Mouse (Mus musculus): Measurements from ENCODE around the gene Fam117a. TPM values are rescaled to one million over a fixed set of nuclear protein-coding genes. Genes with fewer than 3 reads are reported as not detected.

Gene Fam117a
- polyA plus RNA-seq (2015; fragmentation: Nextera tagmentation; extraction: Ambion mirVana) = 9.9 and 10.1 TPM in 2 replicates

- 0% methylated on average over 13 of the region's 27 CpGs for WGBS
- H3K27me3 ChIP-seq (ENCODE audit: insufficient read depth, low read length) = no peaks in the 10 kb centered on the region
- peak; percentile 99 for ATAC-seq (ENCODE audit: low FRiP score, low TSS enrichment)
These were observed at the start of gene Fam117a for GRCm38 (mm10) chr11:95336568-95337128. TSS of gene Fam117a (plus strand) at chr11:95337018.

GRCm38 (mm10) chr11:95291998-95292397, 44.8 kb upstream of the Fam117a start:
- Histone ChIP-seq H3K4me3 (ENCODE audit: low read length) (no peak overlapping the region), H3K27me3 (ENCODE audit: insufficient read depth, low read length) (no peaks in the 10 kb centered on the region), H3K36me3 (ENCODE audit: insufficient read depth, low read length) (peaks cover 59% of the 10 kb centered on the region), H3K9ac (replicated peaks; ENCODE audit: low read length) (no peak overlapping the region), H3K4me2 (replicated peaks; ENCODE audit: low read depth, low read length) (no peak overlapping the region), H3K27ac (ENCODE audit: low read length) (no peak overlapping the region), H3K4me1 (ENCODE audit: insufficient read depth, low read length) (no peaks in the 10 kb centered on the region), H3K9me3 (ENCODE audit: low read length) (no peaks in the 10 kb centered on the region)
- 77% methylated on average over 4 of the region's 4 CpGs for WGBS
- ATAC-seq (ENCODE audit: low FRiP score, low TSS enrichment) = no peak

More at GRCm38 (mm10) chr11:95336568-95337128, at the start of gene Fam117a:
- Histone ChIP-seq H3K36me3 (ENCODE audit: insufficient read depth, low read length) (no peaks in the 10 kb centered on the region), H3K9me3 (ENCODE audit: low read length) (no peaks in the 10 kb centered on the region), H3K4me1 (ENCODE audit: insufficient read depth, low read length) (peaks cover 35% of the 10 kb centered on the region), H3K4me2 (replicated peaks; ENCODE audit: low read depth, low read length) (peak within 1 kb of the TSS; percentile 81), H3K4me3 (ENCODE audit: low read length) (peak within 1 kb of the TSS; percentile 93), H3K9ac (replicated peaks; ENCODE audit: low read length) (peak within 1 kb of the TSS; percentile 86), H3K27ac (ENCODE audit: low read length) (peak within 1 kb of the TSS; percentile 57)

- no peak overlapping the region for H3K4me2 ChIP-seq (replicated peaks; ENCODE audit: low read depth, low read length)
- ATAC-seq (ENCODE audit: low FRiP score, low TSS enrichment) = no peak
- H3K9ac ChIP-seq (replicated peaks; ENCODE audit: low read length) = no peak overlapping the region
- H3K36me3 ChIP-seq (ENCODE audit: insufficient read depth, low read length) = peaks cover 57% of the 10 kb centered on the region
- H3K27me3 ChIP-seq (ENCODE audit: insufficient read depth, low read length) = no peaks in the 10 kb centered on the region
- H3K4me1 ChIP-seq (ENCODE audit: insufficient read depth, low read length) = no peaks in the 10 kb centered on the region
- H3K4me3 ChIP-seq (ENCODE audit: low read length) = no peak overlapping the region
- 81% methylated on average over 8 of the region's 8 CpGs for WGBS
- H3K27ac ChIP-seq (ENCODE audit: low read length) = no peak overlapping the region
- H3K9me3 ChIP-seq (ENCODE audit: low read length) = no peaks in the 10 kb centered on the region
These were observed 43.7 kb upstream of the Fam117a start for GRCm38 (mm10) chr11:95293017-95293624.

DNA sequence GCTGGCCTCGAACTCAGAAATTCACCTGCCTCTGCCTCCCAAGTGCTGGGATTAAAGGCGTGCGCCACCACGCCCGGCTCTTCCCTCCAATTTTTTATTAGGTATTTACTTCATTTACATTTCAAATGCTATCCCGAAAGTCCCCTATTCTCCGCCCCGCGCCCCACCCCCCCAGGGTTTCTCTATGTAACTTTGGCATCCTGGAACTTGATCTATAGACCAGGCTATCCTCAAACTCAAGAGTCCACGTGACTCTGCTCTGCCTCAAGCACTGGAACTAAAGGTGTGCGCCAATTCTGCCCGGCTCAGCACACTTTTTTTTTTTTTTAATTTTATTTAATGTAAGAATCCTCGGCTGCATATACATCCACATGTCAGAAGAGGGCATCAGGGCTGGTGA, 41.1 kb upstream of the Fam117a start:
- 94% methylated on average over 13 of the region's 13 CpGs for WGBS
- Histone ChIP-seq H3K4me3 (ENCODE audit: low read length) (no peak overlapping the region), H3K36me3 (ENCODE audit: insufficient read depth, low read length) (peaks cover 47% of the 10 kb centered on the region), H3K9ac (replicated peaks; ENCODE audit: low read length) (no peak overlapping the region), H3K27ac (ENCODE audit: low read length) (no peak overlapping the region), H3K27me3 (ENCODE audit: insufficient read depth, low read length) (no peaks in the 10 kb centered on the region), H3K9me3 (ENCODE audit: low read length) (no peaks in the 10 kb centered on the region), H3K4me2 (replicated peaks; ENCODE audit: low read depth, low read length) (no peak overlapping the region), H3K4me1 (ENCODE audit: insufficient read depth, low read length) (no peaks in the 10 kb centered on the region)
- ATAC-seq (ENCODE audit: low FRiP score, low TSS enrichment) = no peak

GRCm38 (mm10) chr11:95298146-95298545, 38.7 kb upstream of the Fam117a start:
- H3K36me3 ChIP-seq (ENCODE audit: insufficient read depth, low read length) = peaks cover 44% of the 10 kb centered on the region
- ATAC-seq (ENCODE audit: low FRiP score, low TSS enrichment) = no peak

GRCm38 (mm10) chr11:95299886-95300285, 36.9 kb upstream of the Fam117a start:
- Histone ChIP-seq H3K9ac (replicated peaks; ENCODE audit: low read length) (no peak overlapping the region), H3K27me3 (ENCODE audit: insufficient read depth, low read length) (no peaks in the 10 kb centered on the region), H3K27ac (ENCODE audit: low read length) (no peak overlapping the region), H3K4me3 (ENCODE audit: low read length) (no peak overlapping the region), H3K4me1 (ENCODE audit: insufficient read depth, low read length) (no peaks in the 10 kb centered on the region), H3K4me2 (replicated peaks; ENCODE audit: low read depth, low read length) (no peak overlapping the region), H3K36me3 (ENCODE audit: insufficient read depth, low read length) (peaks cover 38% of the 10 kb centered on the region), H3K9me3 (ENCODE audit: low read length) (no peaks in the 10 kb centered on the region)
- ATAC-seq (ENCODE audit: low FRiP score, low TSS enrichment) = no peak
- 94% methylated on average over 12 of the region's 12 CpGs for WGBS

More at GRCm38 (mm10) chr11:95298146-95298545, 38.7 kb upstream of the Fam117a start:
- Histone ChIP-seq H3K27ac (ENCODE audit: low read length) (no peak overlapping the region), H3K4me1 (ENCODE audit: insufficient read depth, low read length) (no peaks in the 10 kb centered on the region), H3K4me3 (ENCODE audit: low read length) (no peak overlapping the region), H3K9ac (replicated peaks; ENCODE audit: low read length) (no peak overlapping the region), H3K9me3 (ENCODE audit: low read length) (no peaks in the 10 kb centered on the region), H3K4me2 (replicated peaks; ENCODE audit: low read depth, low read length) (no peak overlapping the region), H3K27me3 (ENCODE audit: insufficient read depth, low read length) (no peaks in the 10 kb centered on the region)
- WGBS = 12% methylated on average over 2 of the region's 2 CpGs

GRCm38 (mm10) chr11:95301772-95302171, 35.0 kb upstream of the Fam117a start:
- Histone ChIP-seq H3K27me3 (ENCODE audit: insufficient read depth, low read length) (no peaks in the 10 kb centered on the region), H3K4me2 (replicated peaks; ENCODE audit: low read depth, low read length) (no peak overlapping the region), H3K9me3 (ENCODE audit: low read length) (no peaks in the 10 kb centered on the region), H3K4me1 (ENCODE audit: insufficient read depth, low read length) (no peaks in the 10 kb centered on the region), H3K9ac (replicated peaks; ENCODE audit: low read length) (no peak overlapping the region), H3K36me3 (ENCODE audit: insufficient read depth, low read length) (peaks cover 45% of the 10 kb centered on the region), H3K27ac (ENCODE audit: low read length) (no peak overlapping the region), H3K4me3 (ENCODE audit: low read length) (no peak overlapping the region)
- no peak for ATAC-seq (ENCODE audit: low FRiP score, low TSS enrichment)
- WGBS = 84% methylated on average over 3 of the region's 3 CpGs

DNA sequence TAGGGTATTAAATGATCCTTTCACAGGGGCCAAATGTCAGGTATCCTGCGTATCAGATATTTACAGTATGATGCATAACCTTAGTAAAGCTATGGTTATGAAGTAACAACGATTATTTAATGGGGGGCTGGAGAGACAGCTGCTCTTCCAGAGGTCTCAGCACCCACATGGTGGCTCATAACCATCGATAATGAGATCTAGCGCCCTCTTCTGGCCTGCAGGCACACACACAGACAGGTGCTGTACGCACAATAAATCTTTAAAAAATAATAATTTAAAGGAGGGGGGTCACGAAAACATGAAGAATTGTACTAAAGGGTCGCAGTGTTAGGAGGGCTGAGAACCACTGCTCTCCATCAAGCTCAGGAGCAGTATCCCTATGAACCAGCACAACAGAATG, 31.2 kb upstream of the Fam117a start:
- H3K9ac ChIP-seq (replicated peaks; ENCODE audit: low read length) = no peak overlapping the region
- H3K27ac ChIP-seq (ENCODE audit: low read length) = no peak overlapping the region
- no peak overlapping the region for H3K4me2 ChIP-seq (replicated peaks; ENCODE audit: low read depth, low read length)
- no peaks in the 10 kb centered on the region for H3K27me3 ChIP-seq (ENCODE audit: insufficient read depth, low read length)
- ATAC-seq (ENCODE audit: low FRiP score, low TSS enrichment) = no peak
- no peaks in the 10 kb centered on the region for H3K9me3 ChIP-seq (ENCODE audit: low read length)
- no peak overlapping the region for H3K4me3 ChIP-seq (ENCODE audit: low read length)
- 90% methylated on average over 7 of the region's 7 CpGs for WGBS
- H3K36me3 ChIP-seq (ENCODE audit: insufficient read depth, low read length) = peaks cover 26% of the 10 kb centered on the region
- H3K4me1 ChIP-seq (ENCODE audit: insufficient read depth, low read length) = peaks cover 9% of the 10 kb centered on the region; the same call in 1 of the 2 replicates

DNA sequence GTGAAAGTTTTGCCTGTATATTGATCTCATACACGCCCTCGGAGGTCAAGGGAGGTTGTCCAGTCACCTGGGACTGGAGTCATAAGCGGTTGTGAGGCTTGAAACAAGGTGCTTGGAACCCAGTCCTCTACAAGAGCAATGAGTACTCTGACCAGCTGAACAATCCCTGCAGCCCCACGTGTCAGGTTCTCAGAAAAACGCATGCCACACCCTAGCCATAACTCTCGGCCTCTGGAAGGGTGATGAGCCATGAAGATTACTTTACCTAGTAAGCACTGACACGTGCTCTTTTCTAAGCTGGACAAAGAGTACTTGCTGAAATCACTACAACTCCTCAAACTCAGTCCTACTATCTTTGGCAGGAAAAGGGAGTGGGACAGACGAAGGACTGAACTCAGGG, 29.3 kb upstream of the Fam117a start:
- H3K36me3 ChIP-seq (ENCODE audit: insufficient read depth, low read length) = peaks cover 16% of the 10 kb centered on the region
- no peak for ATAC-seq (ENCODE audit: low FRiP score, low TSS enrichment)
- H3K4me3 ChIP-seq (ENCODE audit: low read length) = no peak overlapping the region
- WGBS = 58% methylated on average over 8 of the region's 8 CpGs
- no peaks in the 10 kb centered on the region for H3K27me3 ChIP-seq (ENCODE audit: insufficient read depth, low read length)
- no peak overlapping the region for H3K27ac ChIP-seq (ENCODE audit: low read length)
- H3K9me3 ChIP-seq (ENCODE audit: low read length) = no peaks in the 10 kb centered on the region
- no peak overlapping the region for H3K9ac ChIP-seq (replicated peaks; ENCODE audit: low read length)
- H3K4me1 ChIP-seq (ENCODE audit: insufficient read depth, low read length) = peaks cover 18% of the 10 kb centered on the region
- no peak overlapping the region for H3K4me2 ChIP-seq (replicated peaks; ENCODE audit: low read depth, low read length)

- peak overlapping the region; percentile 99 for H3K27ac ChIP-seq (ENCODE audit: low read length)
- H3K4me2 ChIP-seq (replicated peaks; ENCODE audit: low read depth, low read length) = peak overlapping the region; percentile 60
- H3K27me3 ChIP-seq (ENCODE audit: insufficient read depth, low read length) = no peaks in the 10 kb centered on the region
- H3K4me3 ChIP-seq (ENCODE audit: low read length) = peak overlapping the region; percentile 97
- 0% methylated on average over 37 of the region's 37 CpGs for WGBS
- peaks cover 18% of the 10 kb centered on the region for H3K4me1 ChIP-seq (ENCODE audit: insufficient read depth, low read length)
- H3K9ac ChIP-seq (replicated peaks; ENCODE audit: low read length) = peak overlapping the region; percentile 99
- peaks cover 7% of the 10 kb centered on the region; the same call in 1 of the 2 replicates for H3K36me3 ChIP-seq (ENCODE audit: insufficient read depth, low read length)
- peak; percentile 96 for ATAC-seq (ENCODE audit: low FRiP score, low TSS enrichment)
- no peaks in the 10 kb centered on the region for H3K9me3 ChIP-seq (ENCODE audit: low read length)
These were observed 27.3 kb upstream of the Fam117a start for GRCm38 (mm10) chr11:95309510-95310006.

Data from kidney, embryonic 16.5 days (tissue).